ENCODE assay signal across 21 mouse cellular contexts in the genomic region with DNA sequence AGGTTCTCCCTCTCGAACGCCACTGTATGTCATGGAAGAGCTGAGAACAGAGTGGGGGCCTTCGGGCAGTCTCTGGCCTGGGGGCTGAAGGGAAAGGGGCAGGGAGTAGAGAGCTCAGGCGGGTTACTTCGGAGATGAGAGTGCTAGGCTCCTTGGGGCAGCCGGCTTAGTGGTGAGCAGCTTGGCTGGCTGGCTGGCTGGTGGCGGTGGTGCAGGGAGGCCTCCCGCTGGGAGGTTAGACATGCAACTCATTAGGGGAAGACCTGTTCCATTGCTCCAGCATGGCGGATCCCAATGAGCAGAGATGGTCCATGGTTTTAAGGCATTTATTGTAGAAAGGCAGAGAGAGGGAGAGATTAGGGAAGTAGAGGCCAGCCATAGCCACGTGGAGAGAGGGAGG. TPM values are rescaled to one million over a fixed set of nuclear protein-coding genes. Genes with fewer than 3 reads are reported as not detected.
DNase-seq lines count a peak whose midpoint lies in the region; ATAC-seq and TF ChIP-seq lines count a peak whose summit lies in the region.
"Had no signal": no experiment of that assay in that cellular context is flagged by ENCODE, and none has a peak within 500 bp of the region (broad histone marks: within the 10 kb centered on the region; RNA-seq: fewer than 3 reads in every experiment).

No protein-coding gene starts in this region.

- intact Hi-C loops in heart, postnatal 25 days (cut with DNase I), result no loop called here

- WGBS in lung, embryonic 16.5 days, result 47% methylated on average over 10 of the region's 10 CpGs
- 73% methylated on average over 10 of the region's 10 CpGs for WGBS in small intestine, adult 2 months

- no peak for TF ChIP-seq POLR2A in small intestine, adult 2 months (IDR thresholded peaks at IDR 0.05; ENCODE audit: low read depth, low read length)

- no peak for TF ChIP-seq CTCF in small intestine, adult 2 months (IDR thresholded peaks at IDR 0.05; ENCODE audit: extremely low read depth, insufficient read length, insufficient replicate concordance, low read depth, low read length)

- no peak for ATAC-seq in lung, embryonic 16.5 days (ENCODE audit: low read depth)
- ATAC-seq: activated CD4-positive, CD25-positive, alpha-beta regulatory T cell, adult 4 months; liver, postnatal 0 days had no signal

- no peaks in the 10 kb centered on the region for H3K36me3 ChIP-seq in lung, embryonic 16.5 days (ENCODE audit: control insufficient read depth, insufficient read depth, low read length)
- H3K36me3 ChIP-seq in small intestine, adult 2 months (ENCODE audit: control insufficient read depth, insufficient read depth, low read length), result no peaks in the 10 kb centered on the region
- H3K36me3 ChIP-seq: forebrain, embryonic 12.5 days; limb, embryonic 13.5 days had no signal

- no peaks in the 10 kb centered on the region for H3K27me3 ChIP-seq in lung, embryonic 16.5 days (ENCODE audit: control insufficient read depth, insufficient read depth, low read depth, low read length)
- no peaks in the 10 kb centered on the region for H3K27me3 ChIP-seq in small intestine, adult 2 months (ENCODE audit: control insufficient read depth, insufficient read depth, low read length)
- H3K27me3 ChIP-seq: forebrain, embryonic 12.5 days; limb, embryonic 13.5 days had no signal

- no peak overlapping the region for H3K9ac ChIP-seq in lung, embryonic 16.5 days (ENCODE audit: low read length)
- H3K9ac ChIP-seq: forebrain, embryonic 12.5 days; limb, embryonic 13.5 days; liver, postnatal 0 days had no signal

- H3K4me3 ChIP-seq in lung, embryonic 16.5 days (ENCODE audit: low read length), result no peak overlapping the region
- H3K4me3 ChIP-seq in small intestine, adult 2 months (ENCODE audit: low read depth, low read length), result peak overlapping the region; percentile 42
- H3K4me3 ChIP-seq: forebrain, embryonic 12.5 days; limb, embryonic 13.5 days had no signal

- no peaks in the 10 kb centered on the region for H3K9me3 ChIP-seq in lung, embryonic 16.5 days (ENCODE audit: control insufficient read depth, low read length)
- H3K9me3 ChIP-seq: forebrain, embryonic 12.5 days; limb, embryonic 13.5 days had no signal

- peak; percentile 85 for DNase-seq in heart, adult 11 months
- DNase-seq in heart, postnatal 25 days (ENCODE audit: low spot score), result no peak
- DNase-seq in lung, postnatal 36 days, result no peak
- DNase-seq in embryo, embryonic 11 days, result peak; percentile 41
- DNase-seq in cerebellum, adult 8-10 months, result no peak
- no peak for DNase-seq in adrenal gland, postnatal 10 days
- DNase-seq: B cell, adult 2 months; cerebellum, postnatal 10 days; kidney, postnatal 14 days; liver, postnatal 0 days had no signal

- H3K4me1 ChIP-seq in lung, embryonic 16.5 days (replicated peaks; ENCODE audit: control insufficient read depth, insufficient read depth, low read length), result peaks cover 5% of the 10 kb centered on the region
- peaks cover 2% of the 10 kb centered on the region; the same call in 1 of the 2 replicates for H3K4me1 ChIP-seq in small intestine, adult 2 months (ENCODE audit: control insufficient read depth, insufficient read depth, insufficient read length, low read length)

- H3K27ac ChIP-seq in lung, embryonic 16.5 days (ENCODE audit: low read length), result no peak overlapping the region
- H3K27ac ChIP-seq in small intestine, adult 2 months (ENCODE audit: insufficient read depth, low read depth, low read length), result no peak overlapping the region
- H3K27ac ChIP-seq: forebrain, embryonic 12.5 days; limb, embryonic 13.5 days had no signal

- peak overlapping the region; percentile 22; the same call in 1 of the 2 replicates for H3K4me2 ChIP-seq in lung, embryonic 16.5 days (ENCODE audit: low read depth, low read length)
- H3K4me2 ChIP-seq: forebrain, embryonic 12.5 days; heart, embryonic 11.5 days; limb, embryonic 13.5 days had no signal

RNA-seq across cellular contexts. Expression of a gene that starts 3.6 kb away (rescaled TPM):
- 10 to 100 TPM; 13.9 to 18.5 TPM for total RNA-seq in heart, postnatal 25 days (2021)
- polyA plus RNA-seq in lung, embryonic 16.5 days (2015; fragmentation: Nextera tagmentation; extraction: Ambion mirVana), result 1.9 and 2.2 TPM in 2 replicates
- 6.6 and 8.9 TPM in 2 replicates for polyA plus RNA-seq in small intestine, adult 2 months (2012; rRNA removed)
- 100 to 1,000 TPM; 103 to 122 TPM for total RNA-seq in adrenal gland, postnatal 10 days (2021)
- total RNA-seq: monocyte, adult 5-6 weeks; neutrophil, adult 5-6 weeks had no signal
- polyA plus RNA-seq: activated CD4-positive, CD25-positive, alpha-beta regulatory T cell, adult 4 months; forebrain, embryonic 12.5 days had no signal

RNA-seq across cellular contexts. Expression of a gene that starts 9.2 kb away (rescaled TPM):
- total RNA-seq in heart, postnatal 25 days (2021), result 1 to 10 TPM; 1.8 to 2.2 TPM
- polyA plus RNA-seq in lung, embryonic 16.5 days (2015; fragmentation: Nextera tagmentation; extraction: Ambion mirVana), result 0.92 and 1.2 TPM in 2 replicates
- 2.7 and 5.9 TPM in 2 replicates for polyA plus RNA-seq in small intestine, adult 2 months (2012; rRNA removed)
- total RNA-seq in adrenal gland, postnatal 10 days (2021), result 1 to 10 TPM; 6.0 to 9.0 TPM

RNA-seq across cellular contexts. Expression of a gene that starts 18.0 kb away (rescaled TPM):
- total RNA-seq in heart, postnatal 25 days (2021), result 10 to 100 TPM; 80.6 to 88.8 TPM
- 94.0 and 101 TPM in 2 replicates for polyA plus RNA-seq in lung, embryonic 16.5 days (2015; fragmentation: Nextera tagmentation; extraction: Ambion mirVana)
- 19.9 and 36.7 TPM in 2 replicates for polyA plus RNA-seq in small intestine, adult 2 months (2012; rRNA removed)
- 100 to 1,000 TPM; 125 to 132 TPM for total RNA-seq in adrenal gland, postnatal 10 days (2021)

RNA-seq across cellular contexts. Expression of a gene that starts 31.9 kb away (rescaled TPM):
- total RNA-seq in heart, postnatal 25 days (2021), result 100 to 1,000 TPM in 1 of 2 experiments, 10 to 100 TPM in 1; 92.8 to 102 TPM
- polyA plus RNA-seq in lung, embryonic 16.5 days (2015; fragmentation: Nextera tagmentation; extraction: Ambion mirVana), result 136 and 151 TPM in 2 replicates
- polyA plus RNA-seq in small intestine, adult 2 months (2012; rRNA removed), result 157 and 163 TPM in 2 replicates
- 100 to 1,000 TPM; 132 to 133 TPM for total RNA-seq in adrenal gland, postnatal 10 days (2021)

RNA-seq across cellular contexts. Expression of a gene that starts 33.3 kb away (rescaled TPM):
- not detected for total RNA-seq in heart, postnatal 25 days (2021)
- not detected in 2 replicates for polyA plus RNA-seq in lung, embryonic 16.5 days (2015; fragmentation: Nextera tagmentation; extraction: Ambion mirVana)
- polyA plus RNA-seq in small intestine, adult 2 months (2012; rRNA removed), result 8.8 and 9.7 TPM in 2 replicates
- total RNA-seq in adrenal gland, postnatal 10 days (2021), result 10 to 100 TPM; 35.5 to 89.5 TPM
- total RNA-seq: megakaryocyte progenitor cell, adult 5-6 weeks; monocyte, adult 5-6 weeks; neutrophil, adult 5-6 weeks had no signal
- polyA plus RNA-seq: activated CD4-positive, CD25-positive, alpha-beta regulatory T cell, adult 4 months; brain, embryonic 14.5 days; embryonic facial prominence, embryonic 14.5 days; forebrain, embryonic 12.5 days; heart, embryonic 11.5 days; limb, embryonic 13.5 days had no signal

Comparison
In these comparisons a context has a peak if more than half of its experiments do, and no peak if none do; other contexts are left out.
1. DNase-seq: peak in heart, adult 11 months (single experiment) and embryo, embryonic 11 days (single experiment); none in heart, postnatal 25 days (single experiment), lung, postnatal 36 days (single experiment), cerebellum, adult 8-10 months (single experiment) and adrenal gland, postnatal 10 days (single experiment).
2. RNA of a gene that starts 3.6 kb away (total RNA-seq): 103 to 122 TPM in adrenal gland, postnatal 10 days; 13.9 to 18.5 TPM in heart, postnatal 25 days; every median in the first group is over 4 times any median in the second.